Mouse (Mus musculus) liver, embryonic 15.5 days (tissue): ENCODE measurements around the gene Ccdc28a. TPM values are rescaled to one million over a fixed set of nuclear protein-coding genes. Genes with fewer than 3 reads are reported as not detected.

Experiments
- ATAC-seq: fragments of 200-750 bp; cut with Nextera tagmentation; 2 replicates; pipeline ENCODE4 v1.8.0; 2017; ENCODE audit warnings: moderate number of reproducible peaks, mild to moderate bottlenecking, moderate library complexity; ENCODE audit not compliant: insufficient read depth
- H3K27ac ChIP-seq: fragments of 300-500 bp; sonication (generic); replicated peaks from 2 replicates; pipeline ENCODE4 v1.5.1; 2015; ENCODE audit warnings: mild to moderate bottlenecking, inconsistent platforms
- H3K27me3 ChIP-seq: fragments of 300-500 bp; sonication (generic); 2 replicates; pipeline ENCODE4 v1.6.1; 2015; ENCODE audit warnings: mild to moderate bottlenecking, inconsistent platforms
- H3K36me3 ChIP-seq: fragments of 300-500 bp; sonication (generic); replicated peaks from 2 replicates; pipeline ENCODE4 v1.6.1; 2015; ENCODE audit warnings: moderate library complexity, mild to moderate bottlenecking, inconsistent platforms
- H3K4me1 ChIP-seq: fragments of 300-500 bp; sonication (generic); replicated peaks from 2 replicates; pipeline ENCODE4 v1.6.1; 2015; ENCODE audit warnings: inconsistent platforms
- H3K4me2 ChIP-seq: fragments of 300-500 bp; sonication (generic); 2 replicates; pipeline ENCODE4 v1.6.1; 2015; ENCODE audit warnings: moderate library complexity, mild to moderate bottlenecking, inconsistent platforms
- H3K4me3 ChIP-seq: fragments of 300-500 bp; sonication (generic); replicated peaks from 2 replicates; pipeline ENCODE4 v1.5.1; 2015; ENCODE audit warnings: mild to moderate bottlenecking, inconsistent platforms
- H3K9ac ChIP-seq: fragments of 300-500 bp; sonication (generic); 2 replicates; pipeline ENCODE4 v1.6.1; 2015; ENCODE audit warnings: moderate library complexity, mild to moderate bottlenecking, inconsistent platforms
- H3K9me3 ChIP-seq: fragments of 300-500 bp; sonication (generic); replicated peaks from 2 replicates; pipeline ENCODE4 v1.6.1; 2016; ENCODE audit warnings: inconsistent platforms
- WGBS: fragments of 180-500 bp; shearing (Covaris S2); methylation state at CpG from one replicate; pipeline ENCODE4 v1.1.7; 2015; ENCODE audit warnings: mixed read lengths; ENCODE audit not compliant: insufficient replicate concordance; 5-methylcytosine and 5-hydroxymethylcytosine counted together
- polyA plus RNA-seq: library from polyadenylated mRNA; unstranded; fragments of >200 nt; fragmentation: Nextera tagmentation; extraction: Ambion mirVana; gene quantifications from 2 replicates; pipeline ENCODE4 v1.2.1, GENCODE M21; 2015

The Ccdc28a gene
- 5.6 and 5.7 TPM in 2 replicates for polyA plus RNA-seq

DNA sequence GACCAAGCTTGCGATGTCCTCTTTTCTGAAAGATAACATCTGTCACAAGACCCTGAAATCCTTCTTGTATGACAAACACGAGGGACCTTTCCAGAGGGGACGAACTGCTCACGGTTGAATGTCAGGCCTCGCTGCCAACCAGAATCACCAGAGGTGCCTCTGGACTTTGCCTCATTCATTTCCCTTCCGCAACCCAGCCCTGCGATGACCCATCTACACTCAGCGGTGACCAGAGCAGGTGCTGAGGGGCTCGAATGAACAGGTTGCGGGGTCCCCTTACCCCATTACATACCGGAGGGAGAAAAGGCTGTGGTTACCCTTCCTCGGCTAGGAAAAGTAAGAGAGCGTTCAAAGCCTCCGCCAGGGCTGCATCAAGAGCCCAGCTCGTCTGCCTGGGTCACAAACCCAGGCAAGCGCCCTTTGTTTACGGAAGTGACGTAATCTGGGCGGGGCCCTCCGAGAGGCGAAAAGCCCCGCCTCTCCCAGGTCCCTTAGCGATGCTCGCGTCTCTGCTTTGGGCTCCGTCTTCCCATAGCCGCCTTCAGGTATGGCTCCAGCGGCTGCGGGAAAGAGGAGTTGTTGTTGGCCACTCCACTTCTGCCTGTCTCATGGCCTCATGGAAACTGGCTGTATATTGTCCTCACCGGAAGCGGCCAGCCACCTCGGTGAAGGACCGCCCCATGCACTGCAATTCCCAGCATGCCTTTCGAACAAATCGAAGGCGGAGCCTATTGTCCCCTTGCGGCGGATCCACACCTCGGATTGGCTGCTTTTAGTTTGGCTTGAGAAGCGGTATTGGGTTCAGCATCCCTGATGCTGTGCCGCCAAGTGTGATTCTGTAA lies at the start of gene Ccdc28a:
Ccdc28a (minus strand) TSS at position 439 of the 842 bp plus-strand sequence.
- WGBS = 1% methylated on average over 41 of the region's 41 CpGs
- Histone ChIP-seq H3K4me1 (peaks cover 16% of the 10 kb centered on the region), H3K36me3 (no peaks in the 10 kb centered on the region), H3K27ac (peak within 1 kb of the TSS; percentile 82), H3K9ac (peak within 1 kb of the TSS; percentile 67), H3K9me3 (no peaks in the 10 kb centered on the region), H3K4me2 (peak within 1 kb of the TSS; percentile 79), H3K4me3 (peak within 1 kb of the TSS; percentile 85), H3K27me3 (no peaks in the 10 kb centered on the region)
- peak; percentile 97 for ATAC-seq

DNA sequence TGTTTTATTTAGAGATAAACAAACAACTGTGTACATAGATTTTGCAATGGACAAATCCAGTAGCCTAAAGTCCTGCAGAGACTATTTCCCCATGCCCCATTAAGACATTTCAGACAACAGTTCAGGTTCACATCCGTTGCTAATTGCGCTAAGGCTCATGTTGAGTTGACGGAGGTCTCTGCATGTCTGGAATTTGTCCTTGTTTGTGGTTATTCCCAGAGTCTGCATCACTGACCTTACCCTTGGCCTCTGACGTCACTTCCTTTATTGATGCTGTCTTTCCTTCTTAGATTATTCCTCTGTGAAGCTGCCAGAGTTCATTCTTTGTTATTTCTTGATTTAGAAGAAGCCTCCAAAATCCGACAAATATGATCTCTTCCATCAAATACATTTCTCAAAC lies 49.2 kb upstream of the Ccdc28a start:
- Histone ChIP-seq H3K4me3 (no peak overlapping the region), H3K36me3 (no peaks in the 10 kb centered on the region), H3K9me3 (no peaks in the 10 kb centered on the region), H3K27me3 (no peaks in the 10 kb centered on the region), H3K9ac (no peak overlapping the region), H3K4me2 (no peak overlapping the region), H3K27ac (no peak overlapping the region), H3K4me1 (no peaks in the 10 kb centered on the region)
- ATAC-seq = no peak
- 65% methylated on average over 5 of the region's 5 CpGs for WGBS

DNA sequence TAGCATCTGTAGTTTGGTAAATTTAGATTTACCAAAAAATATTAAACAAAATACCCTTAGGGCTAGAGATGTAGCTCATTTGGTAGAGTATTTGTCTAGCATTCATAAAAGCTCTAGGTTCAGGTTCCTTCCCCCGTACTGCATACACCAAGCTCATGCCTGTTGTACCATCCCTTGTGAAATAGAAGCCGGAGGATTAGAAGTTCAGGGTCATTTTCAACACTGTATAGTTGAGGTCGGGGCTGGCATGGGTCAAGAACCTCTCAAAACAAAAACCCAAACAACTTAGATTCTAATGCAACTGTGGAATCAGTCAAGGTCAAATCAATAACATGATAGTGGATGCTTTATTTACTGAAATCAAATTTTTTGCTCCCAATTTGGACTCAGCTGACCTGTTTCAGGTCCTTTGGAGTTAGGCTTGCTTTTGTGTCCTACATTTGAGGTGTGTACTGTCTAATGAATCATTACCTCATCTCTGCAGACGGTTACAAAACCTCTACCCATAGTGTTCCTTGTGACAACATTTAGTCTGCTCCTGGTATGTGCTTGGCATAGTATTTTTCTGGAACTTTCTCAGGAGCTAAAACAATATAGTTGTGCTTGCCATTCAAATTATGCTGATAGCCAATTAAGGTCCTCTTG lies 41.4 kb upstream of the Ccdc28a start:
- H3K4me2 ChIP-seq = no peak overlapping the region

DNA sequence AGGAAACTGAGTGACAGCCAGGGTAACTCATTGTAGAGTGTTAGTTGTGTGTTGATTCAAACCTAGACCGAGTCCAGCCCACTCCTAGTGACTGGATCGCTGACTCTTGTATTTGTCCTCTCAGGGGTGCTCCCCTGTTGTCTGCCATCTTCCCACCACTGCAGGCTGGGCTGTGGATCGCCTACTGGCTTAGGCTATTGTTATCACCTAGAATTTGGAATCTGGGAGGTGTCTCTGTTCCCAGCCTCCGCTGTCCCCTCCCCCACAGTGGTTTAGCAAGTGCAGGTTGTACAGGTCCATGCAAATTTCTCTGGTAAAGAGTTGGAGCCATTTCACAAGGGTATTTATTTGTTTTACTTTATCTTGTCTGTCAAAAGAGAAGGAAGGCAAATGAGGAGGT lies 16.5 kb upstream of the Ccdc28a start:
- no peaks in the 10 kb centered on the region for H3K36me3 ChIP-seq
- H3K4me1 ChIP-seq = no peaks in the 10 kb centered on the region
- H3K9ac ChIP-seq = no peak overlapping the region
- ATAC-seq = no peak
- WGBS = 62% methylated on average over 4 of the region's 4 CpGs
- H3K4me2 ChIP-seq = no peak overlapping the region
- H3K4me3 ChIP-seq = no peak overlapping the region
- H3K9me3 ChIP-seq = no peaks in the 10 kb centered on the region
- no peak overlapping the region for H3K27ac ChIP-seq
- H3K27me3 ChIP-seq = no peaks in the 10 kb centered on the region

More for the DNA sequence above, 41.4 kb upstream of the Ccdc28a start:
- no peak for ATAC-seq
- 48% methylated on average over 4 of the region's 4 CpGs for WGBS
- H3K4me3 ChIP-seq = no peak overlapping the region
- no peaks in the 10 kb centered on the region for H3K36me3 ChIP-seq
- H3K4me1 ChIP-seq = no peaks in the 10 kb centered on the region
- no peaks in the 10 kb centered on the region for H3K27me3 ChIP-seq
- H3K9me3 ChIP-seq = no peaks in the 10 kb centered on the region
- H3K9ac ChIP-seq = no peak overlapping the region
- H3K27ac ChIP-seq = no peak overlapping the region

DNA sequence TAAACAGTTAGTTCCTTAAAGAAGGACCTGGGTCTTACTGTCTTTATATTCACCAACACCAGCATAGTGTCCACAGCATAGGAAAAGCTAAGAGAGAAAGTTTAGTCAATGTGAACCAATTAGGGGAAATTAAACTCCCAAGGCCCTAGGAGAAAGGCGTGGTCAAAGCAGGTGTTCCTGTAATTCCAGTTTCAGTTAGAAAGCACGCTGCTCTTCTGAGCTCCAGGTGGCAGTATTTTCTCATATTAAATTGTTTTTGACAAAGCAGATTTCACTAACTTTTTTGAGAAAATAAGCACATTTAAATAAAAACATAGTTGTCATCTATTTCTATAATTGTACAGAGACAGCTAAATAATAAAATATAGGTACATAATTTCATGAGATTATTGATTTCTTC lies 8.8 kb upstream of the Ccdc28a start:
- 45% methylated on average over 2 of the region's 2 CpGs for WGBS
- no peak overlapping the region for H3K4me2 ChIP-seq

DNA sequence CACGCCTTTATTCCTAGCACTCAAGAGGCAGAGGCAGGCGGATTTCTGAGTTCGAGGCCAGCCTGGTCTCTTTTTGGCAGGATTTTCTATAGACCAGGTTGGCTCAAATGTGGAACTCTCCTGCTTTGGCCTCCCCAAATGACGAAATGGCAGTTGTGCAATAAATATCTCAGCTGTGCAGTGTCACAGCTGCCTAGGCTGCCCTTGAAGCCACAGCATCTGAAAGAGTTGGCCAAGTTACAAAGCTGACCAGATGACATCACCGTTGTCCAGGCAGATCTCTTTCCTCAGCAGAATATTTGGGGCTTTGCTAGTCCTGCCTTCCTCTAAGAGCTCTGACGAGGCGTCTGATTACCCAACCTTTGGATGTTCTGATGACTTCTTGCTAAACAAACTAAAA lies 2.4 kb upstream of the Ccdc28a start:
- no peaks in the 10 kb centered on the region for H3K36me3 ChIP-seq
- no peak overlapping the region for H3K9ac ChIP-seq
- H3K27me3 ChIP-seq = no peaks in the 10 kb centered on the region
- 64% methylated on average over 7 of the region's 7 CpGs for WGBS
- no peaks in the 10 kb centered on the region for H3K9me3 ChIP-seq
- no peak overlapping the region for H3K4me3 ChIP-seq
- H3K27ac ChIP-seq = no peak overlapping the region
- peaks cover 16% of the 10 kb centered on the region for H3K4me1 ChIP-seq
- no peak overlapping the region for H3K4me2 ChIP-seq
- no peak for ATAC-seq

More for the DNA sequence above, 8.8 kb upstream of the Ccdc28a start:
- H3K9me3 ChIP-seq = no peaks in the 10 kb centered on the region
- no peak for ATAC-seq
- no peaks in the 10 kb centered on the region for H3K4me1 ChIP-seq
- H3K27ac ChIP-seq = no peak overlapping the region
- no peak overlapping the region for H3K4me3 ChIP-seq
- no peaks in the 10 kb centered on the region for H3K27me3 ChIP-seq
- H3K9ac ChIP-seq = no peak overlapping the region
- H3K36me3 ChIP-seq = no peaks in the 10 kb centered on the region

DNA sequence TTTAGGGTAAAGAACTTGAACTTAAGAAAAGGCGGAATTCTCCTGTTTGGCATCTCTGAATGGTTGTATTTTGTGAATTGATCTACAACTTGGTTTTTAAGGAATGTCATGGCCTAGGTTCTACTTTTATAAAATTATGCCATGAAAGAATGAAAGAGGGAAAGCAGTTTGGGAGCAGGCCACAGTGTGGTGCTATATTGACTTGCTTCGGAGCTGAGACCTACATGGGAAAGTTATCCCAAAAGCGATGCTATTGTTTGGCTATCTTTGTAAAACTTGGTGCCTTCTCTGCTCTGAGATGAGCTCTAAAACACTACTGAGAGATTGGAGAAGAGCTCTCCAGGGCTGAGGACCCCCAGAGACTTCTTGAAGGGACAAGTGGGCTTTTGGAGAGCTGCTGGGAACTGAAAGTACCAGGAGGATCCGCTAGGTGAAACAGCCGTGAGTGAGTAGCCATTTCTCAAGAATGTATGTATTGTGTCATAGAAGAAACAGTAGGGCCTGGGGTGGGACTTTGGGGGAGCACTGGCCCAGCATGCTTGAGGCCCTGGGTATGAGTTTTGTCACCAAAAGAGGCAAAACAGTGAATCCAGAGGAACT lies 1.6 kb upstream of the Ccdc28a start:
- H3K4me1 ChIP-seq = peaks cover 16% of the 10 kb centered on the region
- no peak overlapping the region for H3K27ac ChIP-seq
- no peak for ATAC-seq
- H3K9me3 ChIP-seq = no peaks in the 10 kb centered on the region
- H3K4me3 ChIP-seq = no peak overlapping the region
- H3K27me3 ChIP-seq = no peaks in the 10 kb centered on the region
- no peak overlapping the region for H3K9ac ChIP-seq
- no peak overlapping the region for H3K4me2 ChIP-seq
- 68% methylated on average over 5 of the region's 5 CpGs for WGBS
- no peaks in the 10 kb centered on the region for H3K36me3 ChIP-seq

DNA sequence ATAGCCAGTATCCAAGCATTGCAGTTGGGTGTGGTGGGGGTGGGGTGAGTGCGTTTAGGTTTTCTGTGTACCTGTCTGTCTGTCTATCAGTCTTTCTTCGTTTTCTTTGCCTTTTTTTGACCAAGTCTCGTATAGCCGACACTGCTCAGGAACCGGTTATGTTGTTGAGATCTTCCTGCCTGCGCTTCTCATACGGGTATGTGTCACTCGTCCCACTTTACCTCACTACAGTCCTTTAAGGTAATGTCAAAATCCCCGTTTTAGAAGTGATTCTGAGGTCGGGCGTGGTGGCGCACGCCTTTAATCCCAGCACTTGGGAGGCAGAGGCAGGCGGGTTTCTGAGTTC lies 577 bp upstream of the Ccdc28a start:
- peak overlapping the region; percentile 85 for H3K4me3 ChIP-seq
- peaks cover 16% of the 10 kb centered on the region for H3K4me1 ChIP-seq
- no peak overlapping the region for H3K9ac ChIP-seq
- H3K9me3 ChIP-seq = no peaks in the 10 kb centered on the region
- H3K27ac ChIP-seq = peak overlapping the region; percentile 65; the same call in 1 of the 2 replicates
- H3K36me3 ChIP-seq = no peaks in the 10 kb centered on the region
- 9% methylated on average over 14 of the region's 14 CpGs for WGBS
- H3K27me3 ChIP-seq = no peaks in the 10 kb centered on the region
- H3K4me2 ChIP-seq = peak overlapping the region; percentile 79
- no peak for ATAC-seq

DNA sequence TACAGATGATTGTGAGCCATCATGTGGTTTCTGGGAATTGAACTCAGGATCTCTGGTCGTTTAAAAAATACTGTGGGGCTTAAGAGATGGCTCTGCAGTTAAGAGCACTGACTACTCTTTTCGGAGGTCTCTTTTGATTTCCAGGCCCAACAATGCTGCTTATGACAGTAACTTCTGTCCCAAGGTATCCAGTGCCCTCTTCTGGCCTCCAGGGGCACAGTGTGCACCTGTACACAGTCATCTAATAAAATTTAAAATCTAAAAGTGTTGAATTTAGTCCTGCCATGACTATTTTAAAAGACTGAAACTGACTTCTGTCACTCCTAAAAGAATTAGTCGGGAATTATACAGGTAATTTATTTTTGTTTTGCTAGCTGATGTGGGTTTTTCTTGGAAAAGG lies 907 bp downstream of the Ccdc28a start:
- Histone ChIP-seq H3K36me3 (no peaks in the 10 kb centered on the region), H3K27ac (no peak overlapping the region)
- 40% methylated on average over 3 of the region's 3 CpGs for WGBS

DNA sequence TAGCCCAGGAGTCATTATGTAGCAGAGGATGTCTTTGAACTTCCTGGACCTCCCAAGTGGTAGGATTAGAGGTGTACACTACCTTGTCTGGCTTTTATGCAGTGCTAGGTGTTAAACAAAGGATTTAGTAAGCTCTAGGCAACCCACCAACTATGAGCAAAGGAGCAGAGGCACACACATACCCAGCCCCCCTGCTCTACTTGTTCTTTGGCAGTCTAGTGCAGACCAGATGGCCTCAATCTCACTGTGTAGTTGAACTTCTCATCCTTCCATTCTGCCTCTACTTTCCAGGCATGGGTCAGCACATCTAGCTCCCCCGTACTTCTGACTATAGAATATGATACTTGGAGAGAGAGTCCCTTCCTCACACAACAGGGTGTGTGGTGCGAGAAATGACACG lies 10.4 kb downstream of the Ccdc28a start:
- H3K36me3 ChIP-seq = no peaks in the 10 kb centered on the region
- 68% methylated on average over 3 of the region's 3 CpGs for WGBS
- ATAC-seq = no peak
- H3K4me3 ChIP-seq = no peak overlapping the region
- H3K9ac ChIP-seq = no peak overlapping the region
- no peaks in the 10 kb centered on the region for H3K27me3 ChIP-seq
- H3K4me1 ChIP-seq = no peaks in the 10 kb centered on the region
- H3K27ac ChIP-seq = no peak overlapping the region
- no peaks in the 10 kb centered on the region for H3K9me3 ChIP-seq
- H3K4me2 ChIP-seq = no peak overlapping the region

More for the DNA sequence above, 907 bp downstream of the Ccdc28a start:
- Histone ChIP-seq H3K4me1 (peaks cover 16% of the 10 kb centered on the region), H3K4me3 (peak overlapping the region; percentile 85), H3K4me2 (peak overlapping the region; percentile 79), H3K27me3 (no peaks in the 10 kb centered on the region), H3K9ac (no peak overlapping the region), H3K9me3 (no peaks in the 10 kb centered on the region)
- no peak for ATAC-seq

DNA sequence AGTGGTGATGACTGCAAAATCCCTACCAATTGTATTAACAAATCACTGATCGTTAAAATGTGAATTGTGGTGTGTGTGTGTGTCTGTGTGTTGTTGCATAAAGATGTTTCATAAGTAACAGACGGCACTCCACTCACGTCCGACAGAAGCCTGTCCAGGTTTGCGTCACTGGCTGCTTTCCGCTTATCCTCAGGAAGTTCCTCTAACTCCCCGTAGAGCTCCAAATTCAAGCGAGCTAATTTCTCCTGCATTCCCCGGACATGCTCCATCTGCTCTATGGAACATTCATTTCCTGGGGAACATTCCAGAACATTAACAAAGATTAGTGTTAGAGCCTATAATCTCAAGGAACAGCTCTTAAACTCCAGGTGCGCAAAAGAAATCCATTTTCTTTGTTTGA lies 15.4 kb downstream of the Ccdc28a start:
- Histone ChIP-seq H3K27ac (no peak overlapping the region), H3K27me3 (no peaks in the 10 kb centered on the region), H3K4me3 (no peak overlapping the region), H3K4me1 (no peaks in the 10 kb centered on the region), H3K36me3 (no peaks in the 10 kb centered on the region), H3K9me3 (no peaks in the 10 kb centered on the region), H3K9ac (no peak overlapping the region), H3K4me2 (no peak overlapping the region)
- 72% methylated on average over 10 of the region's 10 CpGs for WGBS
- no peak for ATAC-seq
